Mouse (Mus musculus) thymus, postnatal 10 days (tissue): ENCODE results near the gene Man1c1.

Source experiments
- DNase-seq, 2 experiments: peaks; one replicate each; pipeline ENCODE4 v3.0.0; 2021; ENCODE audit warnings: low spot score in 2 of 2

Man1c1 gene

DNA sequence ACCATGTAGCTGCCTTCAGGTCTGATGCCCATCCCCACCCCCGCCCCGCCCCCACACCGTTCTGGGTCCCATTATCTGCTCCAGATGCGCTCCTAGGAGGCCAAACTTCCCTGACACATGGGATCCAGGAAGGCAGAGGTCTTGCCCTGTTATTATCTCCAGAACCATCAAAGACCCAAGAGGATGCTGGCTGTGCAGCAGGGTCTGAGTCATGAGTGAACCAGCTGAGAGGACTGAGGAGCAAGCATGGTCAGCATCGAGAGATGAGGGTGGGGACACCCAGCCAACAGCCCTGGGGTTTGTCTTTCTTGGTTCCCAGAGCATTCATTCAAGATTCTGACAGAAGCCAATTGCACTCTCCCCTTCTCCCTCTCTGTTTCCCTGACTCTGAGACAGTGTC is 100.5 kb downstream of the Man1c1 start:
- no peak for DNase-seq

- no peak for DNase-seq
Observed at GRCm38 (mm10) chr4:134602610-134603009, 101.5 kb downstream of the Man1c1 start.

DNA sequence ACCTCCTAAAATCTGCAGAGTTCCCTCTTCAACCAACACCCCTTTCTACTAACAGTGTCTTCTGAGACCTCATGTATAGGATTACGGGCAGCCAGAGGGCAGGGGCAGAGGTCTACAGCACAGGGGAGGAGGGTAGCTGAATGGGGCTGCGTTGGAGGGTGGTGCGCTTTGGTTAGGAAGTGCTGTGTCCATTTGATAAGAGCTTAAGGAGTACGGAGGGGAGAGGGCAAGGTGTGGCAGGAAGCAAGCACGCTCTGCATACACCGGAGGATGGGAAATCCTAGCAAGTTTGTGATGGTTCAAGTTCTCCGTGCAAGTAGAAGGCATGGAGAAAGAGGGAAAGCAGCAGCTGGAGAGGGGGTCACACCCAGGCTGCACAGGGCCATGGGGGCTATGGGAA is 102.1 kb downstream of the Man1c1 start:
- DNase-seq: no peak

DNA sequence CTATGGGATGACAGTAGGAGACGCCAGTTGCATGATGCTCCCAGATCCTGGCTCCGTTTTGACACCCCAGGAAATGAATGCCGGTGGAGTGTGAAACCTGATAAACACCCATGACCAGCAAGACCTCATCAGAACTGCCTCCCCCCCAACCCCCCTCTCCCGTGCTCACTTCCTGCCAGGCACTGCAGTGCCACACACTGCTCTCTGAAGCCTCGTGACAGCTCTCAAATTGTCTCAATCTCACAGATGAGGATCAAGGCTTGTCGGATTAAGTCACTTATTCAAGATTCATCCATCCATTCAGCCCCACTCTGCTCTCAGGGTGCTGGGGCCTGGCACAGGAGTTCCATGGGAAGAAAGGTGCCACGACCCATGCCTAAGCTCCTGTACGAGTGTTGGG is 102.7 kb downstream of the Man1c1 start:
- DNase-seq: peak in 1 of 2 experiments; percentile 10

DNA sequence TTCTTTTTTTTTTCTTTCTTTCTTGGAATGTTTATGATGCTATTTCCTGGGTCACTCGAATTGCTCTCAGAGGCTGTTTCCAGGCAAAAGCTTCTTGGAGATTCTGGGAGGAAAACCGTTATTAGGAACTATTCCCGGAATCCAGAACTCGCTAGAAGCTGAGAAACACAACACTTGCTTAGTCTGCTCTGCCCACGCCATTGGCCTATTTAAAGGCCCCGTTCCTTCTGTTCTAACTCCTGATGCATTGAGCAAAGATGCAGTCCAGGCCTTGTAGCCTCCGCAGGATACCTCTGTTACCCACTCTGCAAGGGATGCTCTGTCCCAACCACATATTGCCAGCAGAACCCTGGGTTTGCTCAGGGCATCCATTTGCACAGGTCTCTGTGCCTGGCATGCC is 103.3 kb downstream of the Man1c1 start:
- no peak for DNase-seq

DNA sequence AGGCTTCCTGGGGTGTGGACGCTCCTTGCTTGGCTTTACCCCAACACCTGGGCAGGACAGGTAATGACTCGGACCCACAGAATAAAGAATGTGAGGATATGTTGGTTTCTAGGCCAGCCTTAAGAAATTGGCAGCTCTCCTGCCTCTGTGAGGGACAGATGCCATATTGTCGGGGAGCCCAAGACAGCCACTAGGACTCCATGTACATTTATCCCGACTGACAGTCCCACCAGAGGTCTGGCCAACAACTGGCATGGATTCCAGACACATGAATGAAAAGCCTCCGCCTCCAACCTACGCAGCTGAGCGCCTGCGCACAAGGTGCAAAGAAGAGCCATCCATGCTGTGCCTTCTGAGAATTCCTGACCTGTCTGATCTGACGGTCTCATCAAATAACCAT is 104.0 kb downstream of the Man1c1 start:
- DNase-seq: no peak

DNA sequence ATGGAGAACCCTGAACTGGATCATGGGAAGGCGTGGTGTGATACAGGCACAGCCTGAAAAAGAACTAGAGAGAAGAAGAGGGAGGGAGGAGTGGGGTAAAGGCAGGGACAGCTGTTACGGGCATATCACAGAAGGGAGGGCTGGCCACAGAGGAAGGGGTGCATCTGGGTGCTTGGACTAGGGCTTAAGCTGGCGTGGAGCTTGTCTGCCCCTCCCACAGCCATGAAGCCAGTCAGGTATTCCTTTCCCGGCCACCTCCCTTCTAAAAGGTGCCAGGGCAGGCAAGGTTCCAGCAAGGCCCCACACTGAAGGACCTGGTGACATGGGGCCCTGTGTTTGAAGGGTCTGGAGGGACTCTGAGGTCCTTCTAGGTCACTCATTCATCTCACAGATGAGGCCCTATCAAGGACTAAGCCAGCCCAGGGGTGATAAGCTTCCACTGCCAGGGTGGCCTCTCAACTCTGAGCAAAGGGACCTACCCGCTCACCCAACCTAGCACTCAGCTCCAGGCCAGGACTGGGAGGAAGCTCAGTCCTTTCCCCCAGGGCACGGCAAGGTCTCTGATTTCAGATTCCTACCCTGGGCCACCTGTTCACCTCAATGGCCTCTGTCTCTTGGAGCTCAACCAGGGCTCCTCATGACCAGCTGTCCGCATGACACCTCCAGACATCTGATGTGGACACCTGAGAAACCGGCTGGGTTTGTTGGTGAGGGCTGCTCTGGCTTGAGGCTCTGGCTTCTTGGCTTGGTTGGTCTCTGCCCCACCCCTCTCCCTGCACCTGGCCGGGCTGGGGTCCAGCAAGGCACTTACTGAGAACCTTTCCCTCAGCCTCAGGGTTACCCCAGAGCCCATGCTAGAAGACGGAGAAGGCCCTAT is 107.0 kb downstream of the Man1c1 start:
- no peak for DNase-seq

DNA sequence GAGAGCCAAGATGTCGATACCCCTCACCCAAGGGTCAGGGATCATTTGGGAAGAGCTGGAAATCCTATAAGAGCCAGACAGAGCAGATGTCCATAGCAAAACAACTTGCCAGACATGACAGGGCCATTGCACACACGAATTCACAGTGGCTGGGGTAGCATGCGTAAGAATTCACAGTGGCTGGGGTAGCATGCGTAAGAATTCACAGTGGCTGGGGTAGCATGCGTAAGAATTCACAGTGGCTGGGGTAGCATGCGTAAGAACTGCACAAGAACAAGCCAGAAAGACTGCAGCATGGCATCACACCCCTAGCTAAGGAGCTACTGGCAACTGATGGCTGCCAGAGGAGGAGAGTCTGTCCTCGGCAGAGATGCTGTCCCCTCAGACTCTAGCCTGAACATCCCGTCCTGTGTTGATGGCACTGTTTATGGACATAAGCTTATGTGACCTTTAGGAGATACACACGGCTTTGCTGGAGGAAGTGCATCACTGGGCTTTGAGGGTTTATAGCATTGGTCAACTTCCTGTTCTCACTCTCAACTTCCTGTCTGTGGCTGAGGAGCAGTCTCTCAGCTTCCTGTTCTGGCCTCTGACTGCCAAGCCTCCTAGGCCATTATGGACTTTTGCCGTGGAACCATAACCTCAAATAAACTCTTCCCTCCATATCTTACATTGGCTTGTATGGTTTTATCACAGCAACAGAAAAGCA is 109.2 kb downstream of the Man1c1 start:
- DNase-seq: no peak

DNA sequence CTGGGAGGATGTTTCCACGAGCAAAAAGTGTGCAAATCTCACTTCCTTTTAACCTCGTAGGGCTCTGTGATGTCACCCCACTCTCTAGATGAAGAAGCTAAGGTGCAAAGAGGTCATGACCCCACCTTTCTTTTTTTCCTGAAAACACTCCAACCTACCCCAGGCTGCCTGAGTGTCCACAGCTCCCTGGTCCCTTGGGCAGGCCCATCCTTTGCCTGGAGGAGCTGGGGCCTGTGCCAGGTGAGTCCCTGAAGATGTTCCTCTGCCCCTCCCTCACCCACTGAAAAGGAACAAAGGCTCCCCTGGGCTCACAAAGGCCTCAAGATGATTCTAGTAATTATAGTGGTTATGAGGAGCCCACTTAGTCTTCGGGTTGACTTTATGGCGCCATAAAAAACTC is 111.6 kb downstream of the Man1c1 start:
- DNase-seq: no peak

- DNase-seq: no peak
Observed at GRCm38 (mm10) chr4:134591506-134592061, 112.5 kb downstream of the Man1c1 start.

GRCm38 (mm10) chr4:134590227-134590926 is 113.7 kb downstream of the Man1c1 start:
- no peak for DNase-seq

GRCm38 (mm10) chr4:134589786-134590185 is 114.3 kb downstream of the Man1c1 start:
- DNase-seq: no peak

GRCm38 (mm10) chr4:134588951-134589350 is 115.1 kb downstream of the Man1c1 start:
- no peak for DNase-seq

DNA sequence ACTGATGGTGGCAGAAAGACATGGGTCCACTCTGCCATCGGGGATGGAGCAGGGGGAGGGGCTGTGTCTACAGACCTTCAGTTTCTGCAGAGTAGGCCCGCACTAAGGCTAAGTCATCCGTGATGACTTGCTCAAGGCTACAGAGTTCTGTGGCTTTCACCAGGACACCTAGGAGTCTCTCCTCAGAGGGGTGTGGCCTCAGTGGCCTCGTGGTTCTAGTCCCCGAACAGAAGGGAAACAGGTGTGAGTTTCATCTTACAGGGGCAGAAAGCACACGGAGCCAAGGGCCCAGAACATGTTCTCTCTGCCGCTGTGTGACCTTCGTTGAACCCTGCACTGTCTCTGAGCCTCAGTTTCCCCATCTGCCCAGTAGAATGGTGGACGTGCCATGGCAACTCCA is 115.8 kb downstream of the Man1c1 start:
- DNase-seq: no peak

DNA sequence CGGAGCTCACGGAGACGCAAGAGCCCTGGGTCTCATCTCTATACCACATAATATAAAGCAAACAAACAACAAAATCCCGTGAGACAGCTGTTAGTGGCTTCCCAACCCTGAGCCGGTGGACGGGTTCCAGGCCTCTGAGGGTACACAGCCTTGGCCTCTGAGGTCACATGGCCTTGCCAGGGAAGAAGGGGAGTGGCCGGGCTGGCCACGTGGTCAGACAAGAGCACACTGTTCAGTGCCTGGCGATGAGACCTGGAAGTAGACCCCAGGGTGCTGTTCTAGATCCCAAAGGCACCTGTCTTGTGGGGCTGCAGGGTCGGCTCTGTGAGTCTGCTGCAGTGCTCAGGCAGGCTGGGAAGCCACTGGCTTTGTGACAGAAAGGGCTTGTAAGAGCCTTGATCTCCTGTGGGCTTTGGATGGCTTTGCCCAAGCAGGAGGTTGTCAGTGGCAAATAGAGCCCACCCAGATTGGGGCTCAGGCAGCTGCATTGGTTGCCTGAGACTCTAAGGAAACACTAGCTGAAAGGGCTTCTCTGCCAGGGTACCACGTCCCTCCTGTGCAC is 116.4 kb downstream of the Man1c1 start:
- DNase-seq: no peak

- no peak for DNase-seq
Observed at GRCm38 (mm10) chr4:134586631-134587030, 117.5 kb downstream of the Man1c1 start.

DNA sequence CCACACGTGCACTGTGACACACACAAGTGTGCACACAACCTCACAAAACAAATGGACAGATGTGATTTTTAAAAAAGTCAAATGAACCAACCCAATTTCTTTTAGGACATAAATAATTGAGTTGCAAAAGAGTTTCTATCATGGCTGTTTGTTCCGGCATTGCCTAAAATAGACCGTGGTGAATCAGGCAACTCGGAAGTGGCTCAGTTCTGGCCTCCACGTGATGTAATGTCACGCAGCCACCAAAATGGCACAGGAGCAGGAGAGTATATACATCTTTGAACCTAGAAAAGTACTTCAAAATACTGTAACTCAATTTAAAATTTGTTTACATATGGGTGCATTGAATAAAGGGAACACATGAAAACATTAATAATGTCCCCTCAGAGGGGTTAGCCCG is 118.0 kb downstream of the Man1c1 start:
- no peak for DNase-seq

DNA sequence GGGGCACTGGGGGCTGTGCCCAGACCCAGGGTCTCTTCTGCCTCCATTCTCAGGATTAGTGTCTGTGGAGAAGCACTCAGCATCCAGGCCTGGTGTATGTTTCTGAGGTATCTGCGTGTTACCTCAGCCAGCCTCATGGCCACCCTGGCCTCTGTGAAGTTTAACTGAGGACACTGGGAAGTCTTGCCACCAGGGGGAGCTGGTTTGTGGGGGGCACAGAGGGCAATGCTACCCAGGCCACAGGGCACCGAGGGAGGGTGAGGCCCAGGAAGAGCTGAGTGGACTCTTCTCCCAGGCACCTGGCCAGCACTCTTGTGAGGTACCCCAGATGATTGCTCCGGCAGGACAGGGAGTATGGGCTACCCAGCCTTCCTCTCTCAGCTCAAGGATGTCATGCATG is 120.6 kb downstream of the Man1c1 start:
- peak in 1 of 2 experiments; percentile 60 for DNase-seq

DNA sequence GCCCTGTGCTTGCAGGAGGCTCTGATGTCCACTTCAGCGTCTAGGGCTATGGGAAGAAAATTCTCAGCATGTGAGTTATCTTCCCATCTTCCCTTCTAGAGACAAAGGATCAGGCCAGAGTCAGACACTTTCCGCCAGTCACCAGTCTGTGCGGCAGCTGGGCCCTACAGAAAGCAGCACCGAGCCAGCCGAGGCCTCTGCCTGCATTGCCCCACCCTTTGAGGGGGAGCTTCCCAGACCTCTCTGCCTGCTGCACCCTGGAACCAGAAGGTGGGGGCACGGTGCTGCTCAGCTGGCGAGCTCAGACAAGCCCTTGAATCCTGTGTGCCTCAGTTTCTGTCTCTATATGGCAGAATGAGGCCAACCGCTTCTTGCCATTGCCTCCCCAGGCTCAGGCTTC is 122.7 kb downstream of the Man1c1 start:
- no peak for DNase-seq

DNA sequence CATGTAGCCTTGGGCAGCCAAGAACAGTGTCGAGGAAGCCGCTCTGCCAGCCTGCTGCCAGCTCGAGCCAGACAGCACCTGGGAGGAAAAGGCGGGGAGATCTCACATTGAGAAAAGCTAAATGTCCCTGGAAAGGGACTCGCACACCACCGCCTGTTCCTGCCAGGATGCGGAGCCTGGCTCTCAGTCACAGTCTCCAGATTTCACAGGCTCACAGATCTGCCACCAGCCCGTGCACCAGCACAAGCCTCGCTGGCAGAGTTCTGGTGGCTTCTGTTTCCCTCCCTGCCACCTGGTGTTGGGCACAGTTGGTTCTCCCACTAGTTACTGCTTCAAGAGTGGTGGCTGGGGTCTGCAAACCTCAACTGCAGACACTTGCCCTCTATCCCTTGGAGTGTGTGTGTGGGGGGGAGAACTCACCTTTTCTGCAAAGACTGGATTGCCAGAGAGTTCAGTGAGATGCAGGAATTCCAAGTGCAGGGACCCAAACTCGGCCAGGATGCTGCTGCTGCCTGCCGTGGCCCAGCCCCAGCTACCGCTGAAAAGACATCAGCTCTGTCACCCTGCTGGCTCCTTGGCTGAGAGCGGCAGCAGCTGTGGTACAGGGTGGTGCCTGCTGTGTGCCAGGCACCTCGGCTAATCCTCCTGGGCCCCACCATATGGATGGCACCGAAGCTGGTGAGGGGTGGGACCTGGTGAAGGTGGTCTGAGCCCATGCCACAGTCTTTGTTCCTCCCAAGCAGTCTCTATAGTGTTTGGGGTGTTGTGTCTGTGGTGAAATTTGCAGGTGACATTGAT is 123.5 kb downstream of the Man1c1 start:
- DNase-seq: no peak

DNA sequence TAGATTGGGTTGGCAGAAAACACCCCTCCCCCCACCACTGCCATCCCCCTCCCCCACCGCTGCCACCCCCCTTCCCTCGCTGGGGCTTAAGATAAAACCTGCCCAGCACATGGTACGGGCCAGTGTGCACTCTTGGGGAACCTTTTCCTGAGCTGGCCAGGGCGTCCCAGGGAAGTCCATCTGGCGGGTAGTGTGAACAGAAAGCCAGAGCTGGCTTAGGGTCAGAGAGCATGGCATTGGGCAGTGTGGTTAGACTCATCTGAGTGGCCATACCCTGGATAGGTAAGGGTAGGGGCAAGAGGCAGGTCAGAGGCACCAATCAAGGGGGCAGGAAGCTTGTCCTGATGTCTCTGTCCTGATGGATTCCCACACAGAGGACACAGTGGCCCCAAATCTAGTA is 124.5 kb downstream of the Man1c1 start:
- DNase-seq: no peak
